Comparison of ENCODE assay signal across 7 mouse cellular contexts in genomic region chr17:32634972-32635314, GRCm38 (mm10). TPM values are rescaled to one million over a fixed set of nuclear protein-coding genes. Genes with fewer than 3 reads are reported as not detected.
DNase-seq lines count a peak whose midpoint lies in the region; ATAC-seq and TF ChIP-seq lines count a peak whose summit lies in the region.

No protein-coding gene starts in this region.

- WGBS in embryonic facial prominence, embryonic 11.5 days = 2% methylated on average over 17 of the region's 17 CpGs
- WGBS in kidney, adult 2 months = 2% methylated on average over 17 of the region's 17 CpGs
- 3% methylated on average over 17 of the region's 17 CpGs for WGBS in limb, embryonic 12.5 days
- 1% methylated on average over 17 of the region's 17 CpGs for WGBS in midbrain, embryonic 15.5 days
- under 1% methylated on average over 17 of the region's 17 CpGs for WGBS in spleen, adult 2 months

- no peaks in the 10 kb centered on the region for H3K9me3 ChIP-seq in embryonic facial prominence, embryonic 11.5 days (replicated peaks; ENCODE audit: control insufficient read depth, low read length)
- no peaks in the 10 kb centered on the region for H3K9me3 ChIP-seq in limb, embryonic 12.5 days
- H3K9me3 ChIP-seq in midbrain, embryonic 15.5 days = no peaks in the 10 kb centered on the region

- H3K4me1 ChIP-seq in embryonic facial prominence, embryonic 11.5 days (ENCODE audit: control insufficient read depth, insufficient read depth, low read length) = no peaks in the 10 kb centered on the region
- H3K4me1 ChIP-seq in kidney, adult 2 months (ENCODE audit: control insufficient read depth, insufficient read depth, low read length) = no peaks in the 10 kb centered on the region
- H3K4me1 ChIP-seq in limb, embryonic 12.5 days (replicated peaks) = no peaks in the 10 kb centered on the region
- peaks cover 6% of the 10 kb centered on the region for H3K4me1 ChIP-seq in midbrain, embryonic 15.5 days
- H3K4me1 ChIP-seq in spleen, adult 2 months (ENCODE audit: control insufficient read depth, insufficient read depth, insufficient read length) = peaks cover 5% of the 10 kb centered on the region; the same call in 1 of the 2 replicates

- peak; percentile 87 for ATAC-seq in embryonic facial prominence, embryonic 11.5 days (replicated peaks; ENCODE audit: insufficient number of reproducible peaks, low FRiP score, low TSS enrichment, low read depth)
- peak; percentile 15; the same call in 1 of the 2 replicates for ATAC-seq in limb, embryonic 12.5 days (ENCODE audit: insufficient number of reproducible peaks, insufficient read depth, low FRiP score, low TSS enrichment, low read depth)
- peak; percentile 97 for ATAC-seq in midbrain, embryonic 15.5 days (replicated peaks)

- H3K4me3 ChIP-seq in embryonic facial prominence, embryonic 11.5 days (ENCODE audit: low read depth, low read length) = peak overlapping the region; percentile 26
- H3K4me3 ChIP-seq in kidney, adult 2 months (ENCODE audit: insufficient read depth, low read depth, low read length) = peak overlapping the region; percentile 20; the same call in 1 of the 2 replicates
- H3K4me3 ChIP-seq in limb, embryonic 12.5 days (replicated peaks) = peak overlapping the region; percentile 35
- peak overlapping the region; percentile 43 for H3K4me3 ChIP-seq in midbrain, embryonic 15.5 days
- no peak overlapping the region for H3K4me3 ChIP-seq in spleen, adult 2 months (ENCODE audit: extremely low read depth, insufficient read depth, insufficient read length)

- peak overlapping the region; percentile 35; the same call in 1 of the 2 replicates for H3K9ac ChIP-seq in embryonic facial prominence, embryonic 11.5 days (replicated peaks; ENCODE audit: low read length)
- peak overlapping the region; percentile 45; the same call in 1 of the 2 replicates for H3K9ac ChIP-seq in limb, embryonic 12.5 days (replicated peaks)
- peak overlapping the region; percentile 44 for H3K9ac ChIP-seq in midbrain, embryonic 15.5 days

- DNase-seq in adrenal gland, postnatal 14 days = peak; percentile 92
- peak; percentile 91 for DNase-seq in embryonic facial prominence, embryonic 11.5 days (ENCODE audit: low spot score)
- DNase-seq in heart, adult 18-20 months = peak; percentile 64 to 91
- DNase-seq in kidney, adult 2 months = peak; percentile 76
- DNase-seq in spleen, adult 2 months (ENCODE audit: low read depth in 1 of 2, low spot score in 2 of 2) = peak; percentile 18 to 63

- H3K36me3 ChIP-seq in embryonic facial prominence, embryonic 11.5 days (replicated peaks; ENCODE audit: control insufficient read depth, insufficient read depth, low read depth, low read length) = no peaks in the 10 kb centered on the region
- H3K36me3 ChIP-seq in kidney, adult 2 months (ENCODE audit: control insufficient read depth, insufficient read depth, low read length) = no peaks in the 10 kb centered on the region
- no peaks in the 10 kb centered on the region for H3K36me3 ChIP-seq in limb, embryonic 12.5 days
- no peaks in the 10 kb centered on the region for H3K36me3 ChIP-seq in midbrain, embryonic 15.5 days (replicated peaks)
- no peaks in the 10 kb centered on the region for H3K36me3 ChIP-seq in spleen, adult 2 months (ENCODE audit: control insufficient read depth, insufficient read depth, low read length)

- peak; percentile 91 for TF ChIP-seq CTCF in kidney, adult 2 months (conservative IDR thresholded peaks at IDR 0.05; ENCODE audit: insufficient read depth, insufficient read length, low read depth, low read length)
- TF ChIP-seq CTCF in spleen, adult 2 months (IDR thresholded peaks at IDR 0.05; ENCODE audit: extremely low read depth, insufficient read depth, insufficient read length, insufficient replicate concordance) = peak; percentile 94

- H3K27ac ChIP-seq in embryonic facial prominence, embryonic 11.5 days (replicated peaks; ENCODE audit: low read depth, low read length) = no peak overlapping the region
- no peak overlapping the region for H3K27ac ChIP-seq in kidney, adult 2 months (ENCODE audit: insufficient read depth, low read depth, low read length)
- H3K27ac ChIP-seq in limb, embryonic 12.5 days = no peak overlapping the region
- H3K27ac ChIP-seq in midbrain, embryonic 15.5 days = peak overlapping the region; percentile 58; the same call in 1 of the 2 replicates
- no peak overlapping the region for H3K27ac ChIP-seq in spleen, adult 2 months (ENCODE audit: insufficient read depth, low read length)

- H3K27me3 ChIP-seq in embryonic facial prominence, embryonic 11.5 days (ENCODE audit: control insufficient read depth, insufficient read depth, low read length) = no peaks in the 10 kb centered on the region
- no peaks in the 10 kb centered on the region for H3K27me3 ChIP-seq in kidney, adult 2 months (replicated peaks; ENCODE audit: control insufficient read depth, insufficient read depth, low read length)
- H3K27me3 ChIP-seq in limb, embryonic 12.5 days = no peaks in the 10 kb centered on the region
- no peaks in the 10 kb centered on the region for H3K27me3 ChIP-seq in midbrain, embryonic 15.5 days (replicated peaks)
- H3K27me3 ChIP-seq in spleen, adult 2 months (ENCODE audit: control insufficient read depth, insufficient read depth, low read length) = no peaks in the 10 kb centered on the region

- no peak for TF ChIP-seq POLR2A in kidney, adult 2 months (IDR thresholded peaks at IDR 0.05; ENCODE audit: low read depth, low read length)
- TF ChIP-seq POLR2A in spleen, adult 2 months (IDR thresholded peaks at IDR 0.05; ENCODE audit: low read depth, low read length) = no peak

- H3K4me2 ChIP-seq in embryonic facial prominence, embryonic 11.5 days (ENCODE audit: low read depth, low read length) = peak overlapping the region; percentile 29
- peak overlapping the region; percentile 60 for H3K4me2 ChIP-seq in limb, embryonic 12.5 days
- peak overlapping the region; percentile 66 for H3K4me2 ChIP-seq in midbrain, embryonic 15.5 days

RNA-seq across cellular contexts. Expression of gene Cyp4f37, which starts 13.8 kb away (rescaled TPM):
- total RNA-seq in adrenal gland, postnatal 14 days (2021) = not detected in 2 replicates
- not detected in 2 replicates for polyA plus RNA-seq in embryonic facial prominence, embryonic 11.5 days (2014; fragmentation: Nextera tagmentation; extraction: Ambion mirVana)
- not detected for total RNA-seq in heart, adult 18-20 months (2021)
- polyA plus RNA-seq in kidney, adult 2 months (2012; rRNA removed) = 0.08 TPM in 1 of 2 replicates, not detected in the other
- polyA plus RNA-seq in limb, embryonic 12.5 days (2016; fragmentation: Nextera tagmentation; extraction: Ambion mirVana) = not detected in 2 replicates
- 0.48 and 1.3 TPM in 2 replicates for polyA plus RNA-seq in midbrain, embryonic 15.5 days (2015; fragmentation: Nextera tagmentation; extraction: Ambion mirVana)
- polyA plus RNA-seq in spleen, adult 2 months (2012; rRNA removed) = 0.54 and 1.3 TPM in 2 replicates

RNA-seq across cellular contexts. Expression of gene Cyp4f40, which starts 23.8 kb away (rescaled TPM):
- total RNA-seq in adrenal gland, postnatal 14 days (2021) = not detected in 2 replicates
- polyA plus RNA-seq in embryonic facial prominence, embryonic 11.5 days (2014; fragmentation: Nextera tagmentation; extraction: Ambion mirVana) = not detected in 2 replicates
- not detected for total RNA-seq in heart, adult 18-20 months (2021)
- not detected in 2 replicates for polyA plus RNA-seq in kidney, adult 2 months (2012; rRNA removed)
- not detected in 2 replicates for polyA plus RNA-seq in limb, embryonic 12.5 days (2016; fragmentation: Nextera tagmentation; extraction: Ambion mirVana)
- 0.26 TPM in 1 of 2 replicates, not detected in the other for polyA plus RNA-seq in midbrain, embryonic 15.5 days (2015; fragmentation: Nextera tagmentation; extraction: Ambion mirVana)
- polyA plus RNA-seq in spleen, adult 2 months (2012; rRNA removed) = 0.09 TPM in 1 of 2 replicates, not detected in the other

RNA-seq across cellular contexts. Expression of gene Cyp4f15, which starts 50.5 kb away (rescaled TPM):
- 2.1 and 15.6 TPM in 2 replicates for total RNA-seq in adrenal gland, postnatal 14 days (2021)
- polyA plus RNA-seq in embryonic facial prominence, embryonic 11.5 days (2014; fragmentation: Nextera tagmentation; extraction: Ambion mirVana) = 0.27 TPM in 1 of 2 replicates, not detected in the other
- under 1 TPM in 1 of 2 experiments, not detected in 1; 0.31 TPM for total RNA-seq in heart, adult 18-20 months (2021)
- 0.11 and 0.69 TPM in 2 replicates for polyA plus RNA-seq in kidney, adult 2 months (2012; rRNA removed)
- polyA plus RNA-seq in limb, embryonic 12.5 days (2016; fragmentation: Nextera tagmentation; extraction: Ambion mirVana) = 0.23 and 0.70 TPM in 2 replicates
- 1.5 and 1.7 TPM in 2 replicates for polyA plus RNA-seq in midbrain, embryonic 15.5 days (2015; fragmentation: Nextera tagmentation; extraction: Ambion mirVana)
- polyA plus RNA-seq in spleen, adult 2 months (2012; rRNA removed) = 0.04 TPM in 1 of 2 replicates, not detected in the other

Comparison
In these comparisons a context has a peak if more than half of its experiments do, and no peak if none do; other contexts are left out.
1. DNase-seq: peak in every context shown above with its lines; median percentile 92 in adrenal gland, postnatal 14 days; 91 in embryonic facial prominence, embryonic 11.5 days; 78 in heart, adult 18-20 months; 76 in kidney, adult 2 months; 40 in spleen, adult 2 months.
2. ATAC-seq: peak in every context shown above with its lines; median percentile 97 in midbrain, embryonic 15.5 days; 87 in embryonic facial prominence, embryonic 11.5 days; 15 in limb, embryonic 12.5 days.